Mouse (Mus musculus) embryo, embryonic 10 days (tissue): ENCODE measurements at regions not wholly inside any gene's neighbourhood (a gene's known extent, or its start where the extent isn't known, plus 50 kb on each side); places are given as distances from the start of the nearest gene placed in this dataset.
A peak's percentile ranks its signal among the peaks of the same experiment; 100 is the strongest.
"Not testable (repeated sequence)": the region's sequence is repeated elsewhere in the genome, so short reads cannot be mapped to it uniquely, and the experiment has no call there.

Experiments
- DNase-seq: peaks from one replicate; pipeline ENCODE4 v3.0.0-alpha.2; 2015; ENCODE audit warnings: low spot score

- not testable (repeated sequence) for DNase-seq
Observed at GRCm38 (mm10) chr16:56323828-56324227, 119.7 kb downstream of the Impg2 start.

GRCm38 (mm10) chr16:56349415-56349814 lies 128.3 kb upstream of the Abi3bp start:
- no peak for DNase-seq

GRCm38 (mm10) chr16:56352888-56353287 lies 124.8 kb upstream of the Abi3bp start:
- no peak for DNase-seq

GRCm38 (mm10) chr16:56359101-56359500 lies 118.6 kb upstream of the Abi3bp start:
- DNase-seq, result no peak

- no peak for DNase-seq
Observed at GRCm38 (mm10) chr16:56360992-56361391, 116.7 kb upstream of the Abi3bp start.

- no peak for DNase-seq
Observed at GRCm38 (mm10) chr16:56378356-56378755, 99.3 kb upstream of the Abi3bp start.

- no peak for DNase-seq
Observed at GRCm38 (mm10) chr16:56380680-56381079, 97.0 kb upstream of the Abi3bp start.

- DNase-seq, result no peak
Observed at GRCm38 (mm10) chr16:56386539-56386938, 91.1 kb upstream of the Abi3bp start.

GRCm38 (mm10) chr16:56392843-56393242 lies 84.8 kb upstream of the Abi3bp start:
- no peak for DNase-seq

- DNase-seq, result peak; percentile 29
Observed at GRCm38 (mm10) chr16:56396586-56396985, 81.1 kb upstream of the Abi3bp start.

GRCm38 (mm10) chr16:56399541-56399940 lies 78.1 kb upstream of the Abi3bp start:
- DNase-seq, result no peak

GRCm38 (mm10) chr16:56423761-56424160 lies 53.9 kb upstream of the Abi3bp start:
- DNase-seq, result no peak
